Mouse (Mus musculus) CH12.LX (cell line): Measurements from ENCODE around the gene Foxm1. TPM values are rescaled to one million over a fixed set of nuclear protein-coding genes. Genes with fewer than 3 reads are reported as not detected.

Experiments used
- DNase-seq: peaks from one replicate; pipeline ENCODE4 v3.0.0-alpha.2; 2013; ENCODE audit errors: extremely low read depth
- H3K27ac ChIP-seq: 2 replicates; pipeline ENCODE4 v1.5.1; 2012; ENCODE audit warnings: low read depth, mild to moderate bottlenecking, control low read depth, moderate library complexity; ENCODE audit not compliant: insufficient read depth
- H3K27me3 ChIP-seq: replicated peaks from 2 replicates; pipeline ENCODE3; 2012; ENCODE audit warnings: inconsistent platforms
- H3K36me3 ChIP-seq, 2 experiments: replicated peaks in 1 of 2; 2 replicates each; pipeline versions ENCODE3 to v1.6.1; 2012; ENCODE audit warnings: inconsistent platforms in 1 of 2, low read length in 1 of 2, mild to moderate bottlenecking in 1 of 2, mixed read lengths in 1 of 2, moderate library complexity in 1 of 2; ENCODE audit not compliant: control insufficient read depth in 1 of 2, insufficient read depth in 1 of 2
- H3K4me1 ChIP-seq, 2 experiments: 2 replicates each; pipeline ENCODE4 v1.6.1; 2012; ENCODE audit warnings: inconsistent platforms in 1 of 2, moderate library complexity in 1 of 2; ENCODE audit not compliant: insufficient read depth in 2 of 2, control insufficient read depth in 1 of 2
- H3K4me2 ChIP-seq: 2 replicates; pipeline ENCODE4 v1.6.1; 2012; ENCODE audit warnings: low read depth, mild to moderate bottlenecking, control low read depth; ENCODE audit not compliant: poor library complexity, insufficient read depth, severe bottlenecking
- H3K4me3 ChIP-seq, 3 experiments: fragments of 150-350 bp in 1 of 3; sonication (generic) in 1 of 3; replicated peaks in 1 of 3; 2 replicates each; pipeline versions ENCODE3 to v1.5.1; 2011 to 2012; ENCODE audit warnings: low read depth in 2 of 3, low read length in 2 of 3, mild to moderate bottlenecking in 2 of 3, moderate library complexity in 2 of 3, control low read depth in 1 of 3, improper control_type of control experiment in 1 of 3, inconsistent platforms in 1 of 3, mixed read lengths in 1 of 3; ENCODE audit not compliant: poor library complexity in 1 of 3
- H3K79me2 ChIP-seq: replicated peaks from 2 replicates; pipeline ENCODE4 v1.6.1; 2012; ENCODE audit warnings: mild to moderate bottlenecking, moderate library complexity; ENCODE audit not compliant: control insufficient read depth, poor library complexity, insufficient read depth, severe bottlenecking; ENCODE audit errors: extremely low read depth
- H3K9ac ChIP-seq: 2 replicates; pipeline ENCODE4 v1.6.1; 2012; ENCODE audit warnings: low read depth, mild to moderate bottlenecking, control low read depth, moderate library complexity; ENCODE audit not compliant: insufficient read depth
- H3K9me3 ChIP-seq: replicated peaks from 2 replicates; pipeline ENCODE3; 2012; ENCODE audit warnings: low read length, inconsistent platforms, mixed read lengths
- BHLHE40 ChIP-seq: IDR thresholded peaks from 2 replicates; pipeline ENCODE4 v1.6.1; 2011; ENCODE audit warnings: mild to moderate bottlenecking, low read depth, low read length, improper control_type of control experiment
- CHD1 ChIP-seq: IDR thresholded peaks from 2 replicates; pipeline ENCODE4 v1.6.1; 2012; ENCODE audit warnings: low read depth, low read length, improper control_type of control experiment, inconsistent platforms
- CHD2 ChIP-seq: IDR thresholded peaks from 2 replicates; pipeline ENCODE4 v1.6.1; 2011; ENCODE audit warnings: low read length, improper control_type of control experiment
- CTCF ChIP-seq, 2 experiments: IDR thresholded peaks in 1 of 2; conservative IDR thresholded peaks in 1 of 2; 2 replicates each; pipeline ENCODE4 v1.5.1; 2011 to 2012; ENCODE audit warnings: low read depth in 2 of 2, low read length in 2 of 2, improper control_type of control experiment in 1 of 2, inconsistent platforms in 1 of 2, mild to moderate bottlenecking in 1 of 2, moderate library complexity in 1 of 2
- E2F4 ChIP-seq: IDR thresholded peaks from 2 replicates; pipeline ENCODE4 v1.6.1; 2011; ENCODE audit warnings: low read depth, low read length, improper control_type of control experiment; ENCODE audit not compliant: insufficient replicate concordance
- ELF1 ChIP-seq: IDR thresholded peaks from 2 replicates; pipeline ENCODE4 v1.6.1; 2014; ENCODE audit warnings: low read depth, mild to moderate bottlenecking, inconsistent platforms, low read length, improper control_type of control experiment
- ETS1 ChIP-seq: conservative IDR thresholded peaks from 2 replicates; pipeline ENCODE4 v1.6.1; 2012; ENCODE audit warnings: low read depth, mild to moderate bottlenecking, inconsistent platforms, low read length, improper control_type of control experiment, moderate library complexity
- GABPA ChIP-seq: IDR thresholded peaks from 2 replicates; pipeline ENCODE4 v1.6.1; 2012; ENCODE audit warnings: low read depth, low read length, improper control_type of control experiment, inconsistent platforms; ENCODE audit not compliant: insufficient replicate concordance
- IRF4 ChIP-seq: IDR thresholded peaks from 2 replicates; pipeline ENCODE4 v1.6.1; 2014; ENCODE audit warnings: low read depth, mild to moderate bottlenecking, inconsistent platforms, low read length, improper control_type of control experiment
- JUND ChIP-seq: conservative IDR thresholded peaks from 2 replicates; pipeline ENCODE4 v1.6.1; 2011; ENCODE audit warnings: low read depth, low read length, improper control_type of control experiment
- KAT2A ChIP-seq: IDR thresholded peaks from 2 replicates; pipeline ENCODE4 v1.6.1; 2012; ENCODE audit warnings: low read length, improper control_type of control experiment, inconsistent platforms; ENCODE audit not compliant: insufficient replicate concordance
- MAFK ChIP-seq: IDR thresholded peaks from 2 replicates; pipeline ENCODE4 v1.6.1; 2011; ENCODE audit warnings: low read length, improper control_type of control experiment; ENCODE audit not compliant: insufficient replicate concordance
- MYC ChIP-seq: IDR thresholded peaks from 2 replicates; pipeline ENCODE4 v1.6.1; 2011; ENCODE audit warnings: low read depth, mild to moderate bottlenecking, improper control_type of control experiment, low read length
- NELFE ChIP-seq: IDR thresholded peaks from 2 replicates; pipeline ENCODE4 v1.6.1; 2011; ENCODE audit warnings: low read depth, low read length, improper control_type of control experiment
- NRF1 ChIP-seq: IDR thresholded peaks from 2 replicates; pipeline ENCODE4 v1.6.1; 2014; ENCODE audit warnings: low read depth, mild to moderate bottlenecking, inconsistent platforms, low read length, improper control_type of control experiment, moderate library complexity
- PAX5 ChIP-seq: IDR thresholded peaks from 2 replicates; pipeline ENCODE4 v1.6.1; 2012; ENCODE audit warnings: low read length, inconsistent platforms, mixed read lengths
- POLR2AphosphoS2 ChIP-seq: IDR thresholded peaks from 2 replicates; pipeline ENCODE4 v1.6.1; 2011; ENCODE audit warnings: low read depth, low read length, improper control_type of control experiment
- RAD21 ChIP-seq: IDR thresholded peaks from 2 replicates; pipeline ENCODE4 v1.6.1; 2011; ENCODE audit warnings: low read depth, mild to moderate bottlenecking, low read length, improper control_type of control experiment, moderate library complexity
- RCOR1 ChIP-seq: conservative IDR thresholded peaks from 2 replicates; pipeline ENCODE4 v1.6.1; 2012; ENCODE audit warnings: low read depth, mild to moderate bottlenecking, inconsistent platforms, low read length, improper control_type of control experiment
- SIN3A ChIP-seq: IDR thresholded peaks from 2 replicates; pipeline ENCODE4 v1.6.1; 2012; ENCODE audit warnings: low read length, improper control_type of control experiment, inconsistent platforms
- SMC3 ChIP-seq: IDR thresholded peaks from 2 replicates; pipeline ENCODE4 v1.6.1; 2011; ENCODE audit warnings: low read depth, low read length, improper control_type of control experiment
- USF1 ChIP-seq: IDR thresholded peaks from 2 replicates; pipeline ENCODE4 v1.6.1; 2014; ENCODE audit warnings: low read depth, mild to moderate bottlenecking, inconsistent platforms, low read length, improper control_type of control experiment
- ZKSCAN1 ChIP-seq: IDR thresholded peaks from 2 replicates; pipeline ENCODE4 v1.6.1; 2012; ENCODE audit warnings: low read depth, inconsistent platforms, low read length, improper control_type of control experiment, borderline replicate concordance
- ZMIZ1 ChIP-seq: IDR thresholded peaks from 2 replicates; pipeline ENCODE4 v1.6.1; 2012; ENCODE audit warnings: low read depth, mild to moderate bottlenecking, inconsistent platforms, low read length, improper control_type of control experiment
- ZNF384 ChIP-seq: IDR thresholded peaks from 2 replicates; pipeline ENCODE4 v1.6.1; 2012; ENCODE audit warnings: low read depth, low read length, improper control_type of control experiment, inconsistent platforms
- dilution Hi-C: fragments of 300-500 bp; cut with MboI; formaldehyde crosslinking; loops from 2 replicates; pipeline ENCODE4 v1.14.3; 2020; ENCODE audit warnings: low sequenced_read_pairs; ENCODE audit not compliant: extremely low pct_unique_long_range_greater_than_20kb, extremely low pct_ligation_motif_present
- in situ Hi-C: fragments of 300-500 bp; cut with MboI; formaldehyde crosslinking; loops from 3 replicates; pipeline ENCODE4 v1.14.3; 2019; ENCODE audit warnings: low sequenced_read_pairs, low pct_ligation_motif_present, low pct_unique_long_range_greater_than_20kb, mixed read lengths
- polyA plus RNA-seq: library from polyadenylated mRNA; unstranded; fragments of >175 nt; gene quantifications from 2 replicates; pipeline ENCODE4 v1.2.1, GENCODE M21; 2012; ENCODE audit warnings: low read depth; ENCODE audit not compliant: insufficient read length
- total RNA-seq, 2 experiments: library from RNA; depleted of rRNA; stranded (reverse); fragments of 300-350 nt in 1 of 2; fragments of >200 nt in 1 of 2; gene quantifications; 2 replicates each; pipeline ENCODE4 v1.2.3; 2012 to 2014

Gene Foxm1
- total and polyA plus RNA-seq, 3 experiments, result 6.0 to 41.0 (median 16.8) TPM

DNA sequence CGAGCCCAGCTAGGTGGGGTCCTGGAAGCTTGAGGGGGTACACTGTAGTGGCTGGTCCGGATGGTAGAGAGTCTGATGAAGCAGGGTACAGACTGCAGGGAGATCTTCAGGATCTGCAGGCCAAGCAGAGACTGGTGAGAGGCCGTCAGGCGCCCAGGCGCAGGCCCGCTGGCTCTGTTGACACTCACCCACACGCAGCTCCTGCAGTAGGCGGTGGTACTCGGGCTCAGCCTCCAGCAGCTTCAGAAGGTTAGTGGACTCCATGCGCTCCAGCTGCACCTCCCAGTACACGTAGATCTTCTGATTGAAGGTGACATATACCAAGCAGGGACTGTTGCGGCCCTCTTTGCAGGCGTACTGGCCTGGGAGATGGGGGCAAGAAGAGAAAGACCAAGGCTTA lies 47.5 kb downstream of the Foxm1 start:
- in situ Hi-C loops, result loop anchor here (5.0 kb wide), 1 partner anchor 48 kb away; the partner anchor contains the start of genes Foxm1 and Rhno1
- H3K79me2 ChIP-seq, result no peaks in the 10 kb centered on the region
- H3K4me2 ChIP-seq, result no peak overlapping the region
- no peak for DNase-seq
- no peaks in the 10 kb centered on the region for H3K9me3 ChIP-seq
- no peak overlapping the region for H3K27ac ChIP-seq
- H3K4me3 ChIP-seq, result no peak overlapping the region
- H3K4me1 ChIP-seq, result no peaks in the 10 kb centered on the region
- peaks cover 58 to 91% of the 10 kb centered on the region in 2 experiments for H3K36me3 ChIP-seq
- no peak overlapping the region for H3K9ac ChIP-seq
- dilution Hi-C loops, result no loop called here
- no peaks in the 10 kb centered on the region for H3K27me3 ChIP-seq
- TF ChIP-seq SMC3, result no peak

DNA sequence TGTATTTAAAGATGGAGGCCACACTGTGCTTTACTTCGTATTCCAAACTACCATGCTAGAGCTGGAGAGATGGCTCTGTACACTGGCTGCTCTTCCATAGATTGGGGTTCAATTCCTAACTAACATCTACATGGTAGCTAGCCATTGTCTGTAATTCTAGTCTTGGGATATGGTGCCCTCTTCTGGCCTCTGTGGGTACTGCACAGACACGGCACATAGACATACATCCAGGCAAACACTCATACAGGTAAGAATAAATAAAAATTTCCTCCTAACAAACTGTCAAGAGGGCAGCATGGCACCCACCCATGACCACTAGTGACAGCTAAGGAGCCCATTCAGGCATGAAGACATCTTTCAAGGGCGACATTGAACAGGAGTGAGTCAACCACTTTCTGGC lies 48.3 kb downstream of the Foxm1 start:
- Histone ChIP-seq H3K79me2 (peaks cover 2% of the 10 kb centered on the region; the same call in 1 of the 2 replicates), H3K4me1 (peaks cover 5% of the 10 kb centered on the region in 2 experiments), H3K36me3 (peaks cover 62 to 92% of the 10 kb centered on the region in 2 experiments), H3K9ac (no peak overlapping the region), H3K27me3 (no peaks in the 10 kb centered on the region), H3K9me3 (no peaks in the 10 kb centered on the region), H3K27ac (no peak overlapping the region), H3K4me2 (no peak overlapping the region), H3K4me3 (no peak overlapping the region)
- in situ Hi-C loops, result loop anchor here (5.0 kb wide), 1 partner anchor 49 kb away; the partner anchor contains the start of genes Foxm1 and Rhno1
- TF ChIP-seq MYC, result no peak
- no peak for TF ChIP-seq E2F4
- no peak for TF ChIP-seq NELFE
- TF ChIP-seq IRF4, result no peak
- TF ChIP-seq CHD1, result no peak
- peak; percentile 82 for TF ChIP-seq RAD21
- TF ChIP-seq CTCF (conservative IDR thresholded peaks at IDR 0.05 in 1 of 2, IDR thresholded peaks at IDR 0.05 in 1 of 2; ENCODE audit: low read depth in 2 of 2, low read length in 2 of 2), result peak; percentile 89 to 95
- peak; percentile 68 for TF ChIP-seq SMC3
- dilution Hi-C loops, result no loop called here
- peak; percentile 62 for DNase-seq

DNA sequence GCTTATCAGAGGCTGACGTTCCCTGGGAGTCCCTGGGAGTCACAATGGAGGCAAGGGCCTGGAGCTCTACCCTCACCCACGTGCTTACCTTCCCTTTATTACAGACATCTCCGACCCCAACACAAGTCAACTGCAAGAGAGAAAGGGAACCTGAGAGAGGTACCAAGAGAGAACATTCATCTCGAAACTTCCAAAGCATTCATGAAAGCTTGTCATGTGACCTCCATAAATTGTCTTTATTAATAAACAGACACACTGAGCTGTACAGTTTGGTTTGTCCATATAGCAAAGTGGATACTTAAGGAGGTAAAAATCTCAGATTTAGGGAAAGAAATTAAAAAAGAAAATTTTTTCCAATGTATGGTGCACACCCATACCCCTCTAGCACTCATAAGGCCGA lies 53.4 kb downstream of the Foxm1 start:
- Histone ChIP-seq H3K9me3 (no peaks in the 10 kb centered on the region), H3K9ac (no peak overlapping the region), H3K27ac (no peak overlapping the region), H3K4me3 (no peak overlapping the region), H3K79me2 (peaks cover 7% of the 10 kb centered on the region), H3K36me3 (peaks cover 33 to 65% of the 10 kb centered on the region in 2 experiments), H3K4me2 (peak overlapping the region; percentile 10; the same call in 1 of the 2 replicates), H3K27me3 (no peaks in the 10 kb centered on the region), H3K4me1 (peaks cover 5 to 11% of the 10 kb centered on the region in 2 experiments)
- in situ Hi-C loops, result no loop called here
- dilution Hi-C loops, result no loop called here
- DNase-seq, result no peak
- TF ChIP-seq ZNF384, result no peak
- no peak for TF ChIP-seq POLR2AphosphoS2
- TF ChIP-seq ZKSCAN1, result no peak
- no peak for TF ChIP-seq PAX5
- no peak for TF ChIP-seq RAD21
- TF ChIP-seq MAFK, result no peak
- TF ChIP-seq NRF1, result no peak
- peak; percentile 44; the same call in 1 of the 2 replicates for TF ChIP-seq MYC
- TF ChIP-seq USF1, result peak; percentile 55
- TF ChIP-seq RCOR1, result no peak
- TF ChIP-seq ZMIZ1, result no peak
- TF ChIP-seq JUND, result peak; percentile 68; the same call in 1 of the 2 replicates
- TF ChIP-seq CHD2, result no peak
- TF ChIP-seq KAT2A, result no peak
- TF ChIP-seq BHLHE40, result peak; percentile 70; the same call in 1 of the 2 replicates
- TF ChIP-seq IRF4, result peak; percentile 73
- TF ChIP-seq GABPA, result no peak
- no peak for TF ChIP-seq ETS1
- TF ChIP-seq E2F4, result no peak
- TF ChIP-seq SIN3A, result no peak
- no peak for TF ChIP-seq ELF1
